Comparison of ENCODE assay signal across 31 mouse cellular contexts in genomic region chr4:48667279-48667678, GRCm38 (mm10). TPM values are rescaled to one million over a fixed set of nuclear protein-coding genes. Genes with fewer than 3 reads are reported as not detected.
DNase-seq lines count a peak whose midpoint lies in the region; ATAC-seq and TF ChIP-seq lines count a peak whose summit lies in the region.
"Had no signal": no experiment of that assay in that cellular context is flagged by ENCODE, and none has a peak within 500 bp of the region (broad histone marks: within the 10 kb centered on the region; RNA-seq: fewer than 3 reads in every experiment).

No protein-coding gene starts in this region.

- no peak overlapping the region for H3K4me2 ChIP-seq in intestine, embryonic 16.5 days (ENCODE audit: low read depth, low read length)
- H3K4me2 ChIP-seq: embryonic facial prominence, embryonic 13.5 days; forebrain, embryonic 12.5 days; heart, embryonic 13.5 days; hindbrain, embryonic 13.5 days had no signal

- H3K4me3 ChIP-seq in heart, adult 2 months = peak overlapping the region; percentile 16; the same call in 1 of the 2 replicates
- H3K4me3 ChIP-seq in C2C12 (ENCODE audit: insufficient read depth, poor library complexity, severe bottlenecking) = no peak overlapping the region
- H3K4me3 ChIP-seq in intestine, embryonic 16.5 days (ENCODE audit: low read length) = no peak overlapping the region
- H3K4me3 ChIP-seq: embryonic facial prominence, embryonic 10.5 days; embryonic facial prominence, embryonic 13.5 days; erythroblast, embryonic 14.5 days; forebrain, embryonic 12.5 days; heart, embryonic 10.5 days; heart, embryonic 13.5 days; hindbrain, embryonic 10.5 days; hindbrain, embryonic 13.5 days had no signal

- no peaks in the 10 kb centered on the region for H3K36me3 ChIP-seq in heart, adult 2 months (ENCODE audit: control insufficient read depth, insufficient read depth, low read length)
- H3K36me3 ChIP-seq in C2C12 (ENCODE audit: control insufficient read depth, insufficient read depth) = peaks cover 6% of the 10 kb centered on the region
- no peaks in the 10 kb centered on the region for H3K36me3 ChIP-seq in intestine, embryonic 16.5 days (ENCODE audit: control insufficient read depth, insufficient read depth, low read length)
- H3K36me3 ChIP-seq: G1E had no signal

- peak; percentile 22 for DNase-seq in gastrocnemius, adult 18-20 months (ENCODE audit: low spot score)
- no peak for DNase-seq in gastrocnemius, postnatal 4 days (ENCODE audit: low spot score in 2 of 2)
- no peak for DNase-seq in heart, adult 2 months
- no peak for DNase-seq in heart, postnatal 25 days (ENCODE audit: low spot score)
- no peak for DNase-seq in urinary bladder, adult 18-20 months (ENCODE audit: low spot score in 2 of 2)
- no peak for DNase-seq in spleen, adult 12 weeks (ENCODE audit: low spot score)
- DNase-seq: adrenal gland, adult 2 months; adrenal gland, postnatal 14 days; cerebellum, adult 11-12 months; cerebellum, adult 8-10 months; cerebellum, postnatal 10 days; cerebellum, postnatal 36 days; embryo, embryonic 11 days; heart, postnatal 36 days; kidney, adult 11 months; kidney, adult 8-10 months had no signal

- H3K79me3 ChIP-seq in C2C12 (ENCODE audit: low read depth) = peaks cover 2% of the 10 kb centered on the region

- peak; percentile 36; the same call in 1 of the 2 replicates for ATAC-seq in intestine, embryonic 16.5 days
- ATAC-seq: forebrain, embryonic 16.5 days; hindbrain, embryonic 16.5 days; Patski had no signal

- H3K4me1 ChIP-seq in heart, adult 2 months (ENCODE audit: control insufficient read depth, insufficient read depth, low read length) = no peaks in the 10 kb centered on the region
- peaks cover 7% of the 10 kb centered on the region for H3K4me1 ChIP-seq in intestine, embryonic 16.5 days (ENCODE audit: control insufficient read depth, insufficient read depth, low read length)
- H3K4me1 ChIP-seq: embryonic facial prominence, embryonic 10.5 days; embryonic facial prominence, embryonic 13.5 days; forebrain, embryonic 12.5 days; heart, embryonic 10.5 days; hindbrain, embryonic 10.5 days; hindbrain, embryonic 13.5 days had no signal

- H3K9ac ChIP-seq in heart, adult 2 months (ENCODE audit: low read depth, low read length) = no peak overlapping the region
- H3K9ac ChIP-seq in intestine, embryonic 16.5 days (ENCODE audit: low read depth, low read length) = no peak overlapping the region
- H3K9ac ChIP-seq: embryonic facial prominence, embryonic 13.5 days; forebrain, embryonic 12.5 days; heart, embryonic 13.5 days; hindbrain, embryonic 13.5 days had no signal

- intact Hi-C loops in heart, adult 2 months (cut with DNase I) = no loop called here
- intact Hi-C loops in heart, postnatal 25 days (cut with DNase I) = loop anchor here (5.0 kb wide), 2 partner anchors 80 to 125 kb away; partner anchors contain the start of gene Tmeff1

- H3K27ac ChIP-seq in heart, adult 2 months = peak overlapping the region; percentile 49
- H3K27ac ChIP-seq in intestine, embryonic 16.5 days (ENCODE audit: low read length) = no peak overlapping the region
- H3K27ac ChIP-seq: embryonic facial prominence, embryonic 10.5 days; embryonic facial prominence, embryonic 13.5 days; forebrain, embryonic 12.5 days; heart, embryonic 10.5 days; heart, embryonic 13.5 days; hindbrain, embryonic 10.5 days; hindbrain, embryonic 13.5 days had no signal

- TF ChIP-seq CTCF in heart, adult 2 months (IDR thresholded peaks at IDR 0.05) = no peak
- no peak for TF ChIP-seq CTCF in C2C12 (IDR thresholded peaks at IDR 0.05; ENCODE audit: control insufficient read depth, insufficient read depth, insufficient read length)

- H3K79me2 ChIP-seq in heart, adult 2 months (replicated peaks; ENCODE audit: control insufficient read depth, insufficient read depth, low read length) = no peaks in the 10 kb centered on the region
- peaks cover 40% of the 10 kb centered on the region for H3K79me2 ChIP-seq in C2C12 (ENCODE audit: control insufficient read depth, insufficient read depth)

- WGBS in heart, adult 2 months = 72% methylated on average over 6 of the region's 6 CpGs
- WGBS in intestine, embryonic 16.5 days = 71% methylated on average over 6 of the region's 6 CpGs

- H3K9me3 ChIP-seq in intestine, embryonic 16.5 days (ENCODE audit: control insufficient read depth, low read length) = no peaks in the 10 kb centered on the region
- H3K9me3 ChIP-seq: embryonic facial prominence, embryonic 10.5 days; embryonic facial prominence, embryonic 13.5 days; forebrain, embryonic 12.5 days; heart, embryonic 10.5 days; heart, embryonic 13.5 days; hindbrain, embryonic 10.5 days; hindbrain, embryonic 13.5 days had no signal

- TF ChIP-seq EP300 in heart, adult 2 months (IDR thresholded peaks at IDR 0.05; ENCODE audit: insufficient read depth, low read depth, low read length) = no peak

- no peak for TF ChIP-seq POLR2A in heart, adult 2 months (IDR thresholded peaks at IDR 0.05; ENCODE audit: insufficient read depth, low read depth, low read length)

- no peaks in the 10 kb centered on the region for H3K27me3 ChIP-seq in heart, adult 2 months (ENCODE audit: control insufficient read depth, insufficient read depth, low read length)
- no peaks in the 10 kb centered on the region for H3K27me3 ChIP-seq in C2C12 (ENCODE audit: control insufficient read depth, insufficient read depth, insufficient read length)
- no peaks in the 10 kb centered on the region for H3K27me3 ChIP-seq in intestine, embryonic 16.5 days (replicated peaks; ENCODE audit: control insufficient read depth, insufficient read depth, low read length)
- H3K27me3 ChIP-seq: CH12.LX; embryonic facial prominence, embryonic 13.5 days; forebrain, embryonic 12.5 days; heart, embryonic 13.5 days; hindbrain, embryonic 13.5 days; Patski had no signal

- peak overlapping the region; percentile 12 for H3ac ChIP-seq in C2C12 (ENCODE audit: control insufficient read depth, insufficient read length, low read depth)

TF ChIP-seq in C2C12, 6 proteins besides CTCF, POLR2A, EP300 and RAD21:
- TF ChIP-seq FOSL1 (IDR thresholded peaks at IDR 0.05; ENCODE audit: insufficient read depth, low read length, poor library complexity, severe bottlenecking) = no peak
- peak; percentile 87 for TF ChIP-seq MYOD1 (IDR thresholded peaks at IDR 0.05; ENCODE audit: control insufficient read depth, insufficient read length, low read depth)
- no peak for TF ChIP-seq MYOG (IDR thresholded peaks at IDR 0.05; ENCODE audit: control insufficient read depth, extremely low read depth, insufficient read length)

RNA-seq across cellular contexts. Expression of gene Cavin4, which starts 4.0 kb away (rescaled TPM):
- total RNA-seq in gastrocnemius, adult 18-20 months (2021) = 100 to 1,000 TPM; 118 to 136 TPM
- 100 to 1,000 TPM; 201 to 210 TPM for total RNA-seq in gastrocnemius, postnatal 4 days (2021)
- total RNA-seq in heart, adult 2 months (2021) = 100 to 1,000 TPM; 102 to 107 TPM
- 22.1 and 53.3 TPM in 2 replicates for polyA plus RNA-seq in heart, adult 2 months (2012; rRNA removed)
- 100 to 1,000 TPM; 105 to 112 TPM for total RNA-seq in heart, postnatal 25 days (2021)
- 23.2 TPM for polyA plus RNA-seq in C2C12 (2012; fragmentation: generic; extraction: Trizol)
- 0.09 and 0.18 TPM in 2 replicates for polyA plus RNA-seq in intestine, embryonic 16.5 days (2015; fragmentation: Nextera tagmentation; extraction: Ambion mirVana)
- polyA plus RNA-seq: adrenal gland, adult 2 months; erythroblast, embryonic 14.5 days; G1E had no signal
